Mouse (Mus musculus) bone marrow macrophage, adult 2 months (primary cell): Measurements from ENCODE around the gene Elovl5. TPM values are rescaled to one million over a fixed set of nuclear protein-coding genes. Genes with fewer than 3 reads are reported as not detected.

Experiments used
- H3K27ac ChIP-seq: 2 replicates; pipeline ENCODE4 v1.5.1; 2012; ENCODE audit warnings: low read depth, low read length; ENCODE audit not compliant: insufficient read depth
- H3K4me1 ChIP-seq: 2 replicates; pipeline ENCODE4 v1.6.1; 2012; ENCODE audit warnings: low read length; ENCODE audit not compliant: control insufficient read depth, insufficient read depth
- H3K4me3 ChIP-seq: 2 replicates; pipeline ENCODE4 v1.5.1; 2012; ENCODE audit warnings: mild to moderate bottlenecking, low read length, moderate library complexity; ENCODE audit not compliant: insufficient read depth
- CTCF ChIP-seq: IDR thresholded peaks from 2 replicates; pipeline ENCODE4 v1.5.1; 2012; ENCODE audit warnings: low read depth, mild to moderate bottlenecking, low read length, moderate library complexity
- POLR2A ChIP-seq: IDR thresholded peaks from 2 replicates; pipeline ENCODE4 v1.6.1; 2012; ENCODE audit warnings: mild to moderate bottlenecking, low read depth, low read length, borderline replicate concordance
- polyA plus RNA-seq: library from polyadenylated mRNA; stranded (reverse); fragments of >200 nt; gene quantifications from 2 replicates; pipeline ENCODE4 v1.2.4, GENCODE M21; 2012; ENCODE audit not compliant: missing spikeins, insufficient read depth, insufficient read length

Elovl5 gene
- polyA plus RNA-seq, 1 experiment: 56.9 TPM

DNA sequence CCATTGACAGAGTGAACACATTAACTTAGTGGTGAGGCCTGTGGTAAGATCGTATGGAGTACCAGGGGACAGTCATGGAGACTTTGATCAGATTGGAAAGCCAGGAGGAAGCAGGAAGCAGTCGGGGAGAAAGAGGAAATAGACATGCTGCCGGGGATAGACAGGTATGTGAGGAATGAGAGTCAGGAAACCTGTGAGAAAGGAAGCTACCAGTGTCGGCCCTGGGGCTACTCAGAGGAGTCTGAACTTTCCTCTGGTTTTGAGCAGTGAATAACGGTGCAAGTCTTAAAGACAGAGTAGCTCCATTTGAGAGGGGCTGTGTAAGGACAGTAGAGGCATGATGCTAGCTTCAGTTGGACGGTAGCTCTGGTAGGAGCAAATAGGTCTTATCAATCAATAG, 10.3 kb downstream of the Elovl5 start:
- Histone ChIP-seq H3K4me3 (no peak overlapping the region), H3K27ac (no peak overlapping the region), H3K4me1 (peaks cover 62% of the 10 kb centered on the region)
- TF ChIP-seq CTCF: no peak
- no peak for TF ChIP-seq POLR2A

DNA sequence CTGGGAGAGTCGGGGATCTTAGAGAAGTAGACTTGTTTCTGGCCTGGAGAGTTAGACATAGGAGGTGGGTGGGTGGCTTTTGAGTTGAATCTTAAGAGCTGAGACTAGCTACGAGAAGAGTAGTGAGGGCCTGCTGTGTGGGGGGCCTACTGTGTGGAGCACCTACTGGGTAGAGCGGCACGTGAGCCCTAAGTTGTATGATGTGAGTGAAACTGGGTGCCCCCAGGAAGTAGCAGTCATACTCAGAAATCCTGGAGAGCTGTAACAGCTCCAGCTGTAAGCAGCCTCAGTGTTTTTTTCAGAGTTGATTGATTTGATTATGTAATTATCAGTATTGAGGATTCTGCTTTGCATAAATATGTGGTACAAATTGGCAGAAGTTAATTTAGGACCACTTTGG, 11.6 kb downstream of the Elovl5 start:
- H3K27ac ChIP-seq: no peak overlapping the region
- H3K4me3 ChIP-seq: no peak overlapping the region
- peaks cover 53% of the 10 kb centered on the region for H3K4me1 ChIP-seq
- TF ChIP-seq CTCF (no peak), POLR2A (no peak)

DNA sequence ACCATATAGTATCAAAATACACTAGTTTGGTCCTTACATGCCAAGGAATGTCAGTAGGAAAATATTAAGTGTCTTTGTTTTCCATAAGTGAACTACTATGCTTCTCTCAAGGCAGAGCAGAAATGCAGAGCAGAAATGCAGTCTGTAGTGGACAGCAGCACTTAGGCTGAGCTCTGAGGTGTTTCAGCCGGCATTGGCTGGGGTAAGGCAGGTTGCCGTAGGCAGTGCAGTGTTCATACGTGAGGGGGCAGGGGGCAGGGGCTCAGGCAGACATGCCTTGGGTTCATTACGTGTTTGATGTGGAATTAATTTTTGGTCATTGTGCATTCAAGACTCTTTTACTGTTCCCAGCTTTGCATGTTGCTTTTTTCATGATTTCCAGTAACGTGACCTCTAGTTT, 12.1 kb downstream of the Elovl5 start:
- TF ChIP-seq CTCF (no peak), POLR2A (no peak)
- peaks cover 49% of the 10 kb centered on the region for H3K4me1 ChIP-seq

DNA sequence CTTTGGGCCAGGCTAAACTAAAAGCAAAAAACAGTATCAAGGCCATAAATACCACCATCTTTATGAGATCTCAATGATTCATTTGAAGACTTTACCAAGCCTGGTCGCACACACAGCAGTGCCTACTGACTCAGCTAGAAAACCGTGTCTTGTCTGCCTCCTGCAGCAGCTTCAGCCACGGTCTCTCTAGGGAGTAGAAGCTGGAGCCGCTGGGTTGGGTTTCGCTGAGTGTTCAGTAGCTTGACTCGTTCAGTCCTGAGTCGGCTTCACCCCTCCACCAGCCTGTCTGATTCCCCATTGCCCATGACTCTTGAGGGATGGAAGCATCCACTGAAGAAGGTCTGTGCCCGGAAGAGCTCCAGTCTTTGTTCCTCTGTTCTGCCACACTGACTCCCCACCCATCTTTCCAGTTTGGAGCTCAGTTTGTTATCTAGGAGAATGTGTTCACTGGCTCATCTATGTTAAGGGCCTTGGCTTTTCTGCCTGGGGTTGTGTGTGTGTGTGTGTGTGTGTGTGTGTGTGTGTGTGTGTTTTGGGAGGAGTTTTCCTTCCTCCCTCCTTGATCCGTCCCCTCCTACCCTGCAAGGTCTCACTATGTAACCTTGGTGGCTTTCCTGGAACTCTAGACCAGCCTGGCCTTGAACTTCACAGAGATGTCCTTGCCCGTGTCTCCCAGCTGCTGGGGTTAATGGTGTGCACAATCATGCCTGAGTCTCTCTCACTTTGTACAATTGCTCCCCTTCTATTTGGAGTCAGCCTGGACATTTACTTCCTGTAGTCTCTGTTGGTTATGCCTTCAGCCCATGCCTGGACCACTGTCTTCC, 13.1 kb downstream of the Elovl5 start:
- peak overlapping the region; percentile 25; the same call in 1 of the 2 replicates for H3K4me3 ChIP-seq
- peak overlapping the region; percentile 67 for H3K27ac ChIP-seq
- H3K4me1 ChIP-seq: peaks cover 48% of the 10 kb centered on the region
- no peak for TF ChIP-seq POLR2A
- no peak for TF ChIP-seq CTCF

More for the DNA sequence above, 12.1 kb downstream of the Elovl5 start:
- Histone ChIP-seq H3K4me3 (no peak overlapping the region), H3K27ac (no peak overlapping the region)

DNA sequence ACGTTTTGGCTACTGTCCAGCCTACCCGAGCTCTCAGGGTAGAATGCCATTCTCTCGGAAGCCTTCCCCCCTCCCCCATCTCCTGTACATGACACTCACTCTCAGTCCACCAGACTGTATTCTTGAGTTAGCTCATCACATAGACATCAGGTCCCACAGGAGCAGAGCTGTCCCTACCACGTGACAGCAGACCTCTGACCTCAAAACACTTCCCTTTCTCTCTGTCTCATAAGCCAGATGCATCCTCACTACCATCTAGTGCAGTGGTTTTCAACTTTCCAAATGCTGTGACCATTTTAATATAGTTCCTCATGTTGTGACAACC, 13.7 kb downstream of the Elovl5 start:
- TF ChIP-seq CTCF (no peak), POLR2A (no peak)
- H3K4me1 ChIP-seq: peaks cover 48% of the 10 kb centered on the region
- H3K4me3 ChIP-seq: peak overlapping the region; percentile 25; the same call in 1 of the 2 replicates
- peak overlapping the region; percentile 67 for H3K27ac ChIP-seq

DNA sequence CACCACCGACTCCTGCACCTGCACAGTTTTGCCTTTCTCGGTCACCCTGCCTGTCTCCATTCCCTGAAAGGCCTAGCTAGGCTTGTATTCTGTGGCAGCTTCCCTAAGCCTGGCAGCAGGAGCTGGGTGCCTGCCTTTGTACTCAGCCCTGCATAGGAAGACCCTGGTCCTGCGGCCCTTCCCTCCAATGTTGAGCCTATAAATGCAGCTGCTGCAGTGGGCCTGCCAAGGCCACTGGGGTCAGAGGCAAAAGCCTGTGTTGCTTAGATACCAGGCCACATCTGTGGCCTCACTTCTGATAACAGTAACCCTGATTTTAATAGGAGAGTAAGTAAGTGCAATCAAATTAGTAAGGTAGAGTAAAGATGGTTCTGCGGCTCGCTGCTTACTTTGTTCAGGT, 14.6 kb downstream of the Elovl5 start:
- Histone ChIP-seq H3K4me1 (peaks cover 44% of the 10 kb centered on the region), H3K27ac (peak overlapping the region; percentile 34; the same call in 1 of the 2 replicates), H3K4me3 (no peak overlapping the region)
- TF ChIP-seq CTCF: no peak
- no peak for TF ChIP-seq POLR2A

DNA sequence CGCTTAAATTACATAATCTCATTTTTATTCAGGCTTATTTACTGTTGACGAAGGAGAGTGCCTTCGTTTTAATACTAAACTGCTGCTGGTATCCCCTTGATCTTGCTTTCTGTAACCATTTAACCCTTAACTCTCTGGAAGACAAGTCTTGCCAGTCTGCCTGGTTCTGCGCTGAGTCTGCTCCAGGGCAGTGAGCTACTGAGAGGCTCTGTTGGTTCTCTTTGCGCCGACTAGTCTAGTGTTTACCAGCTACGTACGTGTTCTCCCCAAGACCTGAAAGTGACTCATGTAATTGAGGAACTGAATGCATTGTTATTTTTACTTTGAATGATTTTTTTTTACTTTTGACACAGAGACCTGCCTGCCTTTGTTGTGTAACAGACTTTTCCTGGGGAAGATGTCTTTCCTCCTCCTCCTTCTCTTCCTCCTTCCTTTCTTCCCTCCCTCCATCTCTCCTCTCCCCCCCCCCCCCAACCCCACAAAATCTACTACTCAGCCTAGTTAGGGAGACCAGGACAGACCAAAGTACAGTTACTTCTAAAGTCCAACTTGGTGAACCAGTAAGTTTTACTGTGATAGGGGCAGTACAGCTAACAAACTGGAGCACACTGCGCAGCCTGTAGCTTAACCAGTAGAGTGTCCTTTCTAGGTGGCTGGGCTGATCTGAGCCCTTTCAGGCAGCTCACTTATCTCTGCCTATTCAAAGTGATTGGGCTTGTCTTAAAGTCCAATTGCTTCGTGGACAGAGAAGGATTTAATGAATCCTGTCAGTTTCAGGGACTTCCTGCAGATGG, 18.9 kb downstream of the Elovl5 start:
- peaks cover 32% of the 10 kb centered on the region for H3K4me1 ChIP-seq
- 0 out of 2 replicates have a peak overlapping the region, but pooled peaks have one; percentile 4 for H3K4me3 ChIP-seq
- TF ChIP-seq CTCF: no peak
- no peak for TF ChIP-seq POLR2A
- H3K27ac ChIP-seq: peak overlapping the region; percentile 26

DNA sequence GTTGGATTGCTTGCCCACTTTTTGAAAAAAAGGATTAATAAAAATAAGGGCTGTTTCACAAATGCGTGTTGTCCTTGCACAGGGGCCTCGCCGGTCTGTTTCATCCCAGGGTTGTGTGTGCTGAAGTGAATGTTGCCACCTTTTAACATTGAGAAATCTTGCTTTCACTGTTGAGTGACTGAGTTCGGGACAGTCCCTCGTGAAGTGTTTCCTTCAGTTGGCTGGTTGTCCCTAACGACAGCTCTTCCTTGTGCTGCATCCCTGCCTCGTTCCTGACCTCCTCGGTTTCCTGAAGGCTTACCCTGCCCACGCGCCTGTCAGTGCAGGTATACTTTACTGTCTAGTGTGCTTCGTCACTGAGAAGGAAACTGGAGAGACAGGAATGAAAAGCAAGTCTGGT, 20.7 kb downstream of the Elovl5 start:
- TF ChIP-seq POLR2A: no peak
- TF ChIP-seq CTCF: no peak
- H3K27ac ChIP-seq: no peak overlapping the region
- H3K4me3 ChIP-seq: no peak overlapping the region
- H3K4me1 ChIP-seq: peaks cover 32% of the 10 kb centered on the region

DNA sequence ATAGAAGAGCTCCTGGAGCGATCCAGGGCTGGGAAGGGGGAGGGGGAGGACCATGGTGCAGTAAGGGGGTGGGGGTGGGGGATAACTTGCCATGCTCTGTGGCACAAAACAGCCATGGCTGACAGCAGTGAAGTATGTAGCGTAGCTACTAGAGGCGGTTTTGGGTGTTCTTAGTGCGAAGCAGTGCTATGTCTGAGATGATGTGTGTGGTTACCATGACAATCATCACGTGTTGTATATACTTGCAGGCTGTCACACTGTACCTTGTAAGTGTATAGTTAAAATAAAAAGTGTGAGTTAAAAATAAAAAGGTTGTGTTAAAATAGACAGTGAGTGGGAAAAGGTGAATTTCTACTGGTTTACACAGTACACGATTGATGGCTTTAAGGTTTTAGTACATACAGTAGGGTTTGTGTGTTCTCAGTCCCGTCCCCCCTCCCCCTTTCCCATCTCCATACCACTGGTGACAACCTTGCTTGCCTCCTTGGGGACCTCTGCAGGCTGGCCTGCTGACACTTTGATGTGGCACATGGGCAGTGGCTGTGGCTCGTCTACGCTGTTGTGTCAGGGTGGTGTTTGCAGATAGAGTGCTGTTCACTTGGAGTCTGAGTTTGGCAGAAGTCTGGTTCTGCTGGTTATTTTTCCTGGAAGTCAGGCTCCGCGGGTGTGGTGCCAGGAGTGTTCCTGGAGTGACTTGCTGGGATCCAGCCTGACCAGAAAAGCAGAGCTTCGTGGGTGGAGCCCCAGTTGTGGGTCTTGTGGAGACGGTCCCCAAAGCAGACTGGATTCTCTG, 21.8 kb downstream of the Elovl5 start:
- no peak overlapping the region for H3K27ac ChIP-seq
- H3K4me3 ChIP-seq: no peak overlapping the region
- TF ChIP-seq POLR2A (no peak), CTCF (no peak)
- H3K4me1 ChIP-seq: peaks cover 39% of the 10 kb centered on the region

DNA sequence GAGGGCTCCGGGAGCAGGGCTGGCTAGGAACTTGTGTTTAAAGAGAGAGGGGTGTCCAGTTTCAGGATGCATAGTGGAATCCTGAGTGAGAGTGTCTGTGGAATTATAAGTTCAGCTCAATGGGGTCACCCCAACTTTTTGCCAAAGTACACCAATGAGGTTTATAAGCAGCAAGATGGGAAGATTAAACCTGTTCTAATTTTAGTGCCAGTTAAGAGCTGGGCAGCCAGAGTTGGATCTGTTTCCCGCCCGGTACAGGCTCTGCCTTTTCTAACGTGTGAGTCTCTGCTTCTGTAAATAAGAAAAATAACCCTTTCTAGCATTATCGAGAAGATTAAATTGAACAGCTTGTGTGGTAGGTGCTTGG, 22.4 kb downstream of the Elovl5 start:
- TF ChIP-seq CTCF (no peak), POLR2A (no peak)
- no peak overlapping the region for H3K4me3 ChIP-seq
- peaks cover 40% of the 10 kb centered on the region for H3K4me1 ChIP-seq
- H3K27ac ChIP-seq: no peak overlapping the region
